Mouse (Mus musculus) gastrocnemius, adult 2 months (tissue): ENCODE data around the gene Klk13. TPM values are rescaled to one million over a fixed set of nuclear protein-coding genes. Genes with fewer than 3 reads are reported as not detected.

ENCODE experiments used
- DNase-seq: peaks from one replicate; pipeline ENCODE4 v3.0.0; 2022
- H3K27ac ChIP-seq: fragments of 200-600 bp; 2 replicates; pipeline ENCODE4 v1.8.1; 2022; ENCODE audit warnings: mild to moderate bottlenecking
- H3K4me3 ChIP-seq: fragments of 200-600 bp; 2 replicates; pipeline ENCODE4 v1.8.1; 2022; ENCODE audit warnings: mild to moderate bottlenecking, moderate library complexity
- CTCF ChIP-seq: fragments of 200-600 bp; IDR thresholded peaks from 2 replicates; pipeline ENCODE4 v1.8.1; 2022; ENCODE audit warnings: antibody characterized with exemption, mild to moderate bottlenecking, moderate library complexity
- intact Hi-C: fragments of 180-260 bp; cut with DNase I; formaldehyde crosslinking; loops from one replicate; pipeline ENCODE4 v1.15.1; 2025
- total RNA-seq, 2 experiments: library from RNA; stranded (reverse); gene quantifications; 2 replicates each; pipeline ENCODE4 v1.2.3; 2021

Klk13 gene
- total RNA-seq, 2 experiments from 2014 or later = 0.22 TPM; not detected in 1

DNA sequence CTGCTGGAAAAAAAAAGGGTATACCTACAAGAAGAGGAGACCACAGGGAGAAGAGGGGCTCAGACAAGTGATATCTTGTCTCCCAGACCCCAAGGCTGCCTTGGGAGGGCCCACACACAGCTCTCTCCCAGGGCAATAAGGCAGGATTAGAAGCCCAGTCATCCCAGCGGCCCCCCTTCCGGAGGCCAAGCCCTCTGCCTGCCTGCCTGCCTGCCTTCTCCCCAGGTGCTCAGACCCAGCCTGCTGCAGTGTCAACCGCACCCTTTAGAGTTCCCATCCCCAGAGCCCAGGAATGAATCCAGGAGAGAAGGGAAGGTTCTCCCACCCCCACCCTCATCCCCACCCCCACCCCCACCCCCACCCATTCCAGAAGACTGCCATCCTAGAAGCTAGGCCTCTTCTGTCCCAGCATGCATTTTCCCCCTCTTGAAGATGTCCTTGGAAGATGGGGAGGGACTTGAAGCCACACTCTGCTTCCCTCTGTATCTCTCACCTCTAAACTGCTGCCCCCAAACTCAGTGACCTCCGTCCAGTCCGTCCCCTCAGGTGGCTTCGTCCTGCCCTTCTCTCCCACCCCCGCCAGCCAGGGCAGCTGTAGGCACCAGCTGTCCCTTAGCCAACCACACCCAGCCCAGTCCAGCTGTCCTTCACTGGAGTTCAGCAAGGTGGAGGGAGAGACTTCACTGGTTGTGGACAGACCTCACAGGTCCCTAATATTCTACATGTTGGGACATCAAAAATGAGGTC, 63.1 kb downstream of the Klk13 start:
- no peak for TF ChIP-seq CTCF
- intact Hi-C loops = no loop called here
- no peak for DNase-seq
- Histone ChIP-seq H3K27ac (no peak overlapping the region), H3K4me3 (no peak overlapping the region)

- no peak overlapping the region for H3K27ac ChIP-seq
- no peak for TF ChIP-seq CTCF
- DNase-seq = no peak
- intact Hi-C loops = no loop called here
- no peak overlapping the region for H3K4me3 ChIP-seq
Observed at GRCm38 (mm10) chr7:43776506-43776905, 64.1 kb downstream of the Klk13 start.

Other genes starting within 250 kb of the Klk13 start
- gene Vsig10l, start 249.4 kb upstream of the Klk13 start, total RNA-seq = 1 to 10 TPM; 1.7 to 2.3 TPM
- gene Iglon5, start 222.5 kb upstream of the Klk13 start, total RNA-seq = under 1 TPM; 0.20 to 0.28 TPM
- not detected for gene 4931406B18Rik, start 206.6 kb upstream of the Klk13 start, total RNA-seq
- 1 to 10 TPM; 1.4 TPM for gene Cd33, start 168.1 kb upstream of the Klk13 start, total RNA-seq
- gene Zfp658, start 150.3 kb upstream of the Klk13 start, total RNA-seq = under 1 TPM; 0.36 to 0.43 TPM
- gene Zfp719, start 133.0 kb upstream of the Klk13 start, total RNA-seq = 1 to 10 TPM; 3.1 to 4.9 TPM
- not detected for gene Zfp819, start 105.4 kb upstream of the Klk13 start, total RNA-seq
- not detected for gene Ceacam18, start 77.9 kb upstream of the Klk13 start, total RNA-seq
- 1 to 10 TPM in 1 of 2 experiments, under 1 TPM in 1; 0.26 to 1.0 TPM for gene Siglece, start 52.4 kb upstream of the Klk13 start, total RNA-seq
- gene Ctu1, start 40.6 kb upstream of the Klk13 start, total RNA-seq = 1 to 10 TPM; 1.8 to 2.9 TPM
- not detected for gene Klk14, start 22.1 kb upstream of the Klk13 start, total RNA-seq
- not detected for gene Klk12, start 56.3 kb downstream of the Klk13 start, total RNA-seq
- gene Klk11, start 62.0 kb downstream of the Klk13 start, total RNA-seq = under 1 TPM in 1 of 2 experiments, not detected in 1; 0.41 TPM
- gene Klk10, start 68.5 kb downstream of the Klk13 start, total RNA-seq = 1 to 10 TPM in 1 of 2 experiments, under 1 TPM in 1; 0.69 to 1.4 TPM
- not detected for gene Klk9, start 79.3 kb downstream of the Klk13 start, total RNA-seq
- 1 to 10 TPM; 1.7 to 2.5 TPM for gene Klk8, start 85.0 kb downstream of the Klk13 start, total RNA-seq
- not detected for gene Klk7, start 98.7 kb downstream of the Klk13 start, total RNA-seq
- gene Klk6, start 111.9 kb downstream of the Klk13 start, total RNA-seq = not detected
- gene Klk5, start 129.4 kb downstream of the Klk13 start, total RNA-seq = not detected
- gene Klk4, start 168.6 kb downstream of the Klk13 start, total RNA-seq = not detected
- not detected for gene Klk15, start 221.2 kb downstream of the Klk13 start, total RNA-seq
- gene Klk1b8, start 238.1 kb downstream of the Klk13 start, total RNA-seq = not detected